Mouse (Mus musculus): ENCODE measurements around the gene Gm20517. TPM values are rescaled to one million over a fixed set of nuclear protein-coding genes. Genes with fewer than 3 reads are reported as not detected.

The Gm20517 gene
- polyA plus RNA-seq, 1 experiment from 2014 or later: 2.5 TPM

- Histone ChIP-seq H3K4me1 (no peaks in the 10 kb centered on the region), H3K9me3 (replicated peaks) (no peaks in the 10 kb centered on the region), H3K27ac (replicated peaks) (no peak overlapping the region), H3K27me3 (replicated peaks) (no peaks in the 10 kb centered on the region), H3K4me2 (no peak overlapping the region), H3K4me3 (replicated peaks) (no peak overlapping the region), H3K9ac (replicated peaks) (no peak overlapping the region), H3K36me3 (no peaks in the 10 kb centered on the region)
- ATAC-seq (ENCODE audit: low FRiP score): no peak
- WGBS: 87% methylated on average over 4 of the region's 4 CpGs
Measured at GRCm38 (mm10) chr17:47580962-47581361, 30.4 kb upstream of the Gm20517 start.

- 85% methylated on average over 8 of the region's 8 CpGs for WGBS
Measured at GRCm38 (mm10) chr17:47588517-47588916, 22.9 kb upstream of the Gm20517 start.

GRCm38 (mm10) chr17:47591073-47591472, 20.3 kb upstream of the Gm20517 start:
- no peak overlapping the region for H3K27ac ChIP-seq (replicated peaks)
- ATAC-seq (ENCODE audit: low FRiP score): no peak
- peaks cover 31% of the 10 kb centered on the region for H3K4me1 ChIP-seq
- no peak overlapping the region for H3K4me3 ChIP-seq (replicated peaks)
- H3K36me3 ChIP-seq: no peaks in the 10 kb centered on the region
- WGBS: 86% methylated on average over 3 of the region's 3 CpGs
- H3K27me3 ChIP-seq (replicated peaks): no peaks in the 10 kb centered on the region
- no peak overlapping the region for H3K4me2 ChIP-seq
- no peaks in the 10 kb centered on the region for H3K9me3 ChIP-seq (replicated peaks)
- no peak overlapping the region for H3K9ac ChIP-seq (replicated peaks)

More at GRCm38 (mm10) chr17:47588517-47588916, 22.9 kb upstream of the Gm20517 start:
- H3K4me1 ChIP-seq: peaks cover 8% of the 10 kb centered on the region
- no peaks in the 10 kb centered on the region for H3K36me3 ChIP-seq
- H3K9ac ChIP-seq (replicated peaks): no peak overlapping the region
- ATAC-seq (ENCODE audit: low FRiP score): no peak
- no peaks in the 10 kb centered on the region for H3K9me3 ChIP-seq (replicated peaks)
- no peak overlapping the region for H3K27ac ChIP-seq (replicated peaks)
- H3K4me3 ChIP-seq (replicated peaks): no peak overlapping the region
- H3K27me3 ChIP-seq (replicated peaks): no peaks in the 10 kb centered on the region
- no peak overlapping the region for H3K4me2 ChIP-seq

- peaks cover 52% of the 10 kb centered on the region for H3K4me1 ChIP-seq
- 1% methylated on average over 58 of the region's 63 CpGs for WGBS
- no peaks in the 10 kb centered on the region for H3K36me3 ChIP-seq
- H3K27ac ChIP-seq (replicated peaks): peak overlapping the region; percentile 86
- H3K9me3 ChIP-seq (replicated peaks): no peaks in the 10 kb centered on the region
- peak; percentile 92 for ATAC-seq (ENCODE audit: low FRiP score)
- H3K4me3 ChIP-seq (replicated peaks): peak overlapping the region; percentile 84
- H3K27me3 ChIP-seq (replicated peaks): no peaks in the 10 kb centered on the region
- H3K9ac ChIP-seq (replicated peaks): peak overlapping the region; percentile 73
- peak overlapping the region; percentile 99 for H3K4me2 ChIP-seq
Measured at GRCm38 (mm10) chr17:47593215-47593853, 18.1 kb upstream of the Gm20517 start.

- under 1% methylated on average over 13 of the region's 13 CpGs for WGBS
- Histone ChIP-seq H3K36me3 (no peaks in the 10 kb centered on the region), H3K4me3 (replicated peaks) (peak overlapping the region; percentile 84), H3K4me1 (peaks cover 53% of the 10 kb centered on the region), H3K4me2 (peak overlapping the region; percentile 99), H3K27me3 (replicated peaks) (no peaks in the 10 kb centered on the region), H3K9ac (replicated peaks) (peak overlapping the region; percentile 73), H3K9me3 (replicated peaks) (no peaks in the 10 kb centered on the region), H3K27ac (replicated peaks) (peak overlapping the region; percentile 86)
- ATAC-seq (ENCODE audit: low FRiP score): peak; percentile 21
Measured at GRCm38 (mm10) chr17:47593854-47594182, 17.6 kb upstream of the Gm20517 start.

- Histone ChIP-seq H3K27ac (replicated peaks) (peak overlapping the region; percentile 86), H3K27me3 (replicated peaks) (no peaks in the 10 kb centered on the region), H3K36me3 (peaks cover 5% of the 10 kb centered on the region; the same call in 1 of the 2 replicates), H3K4me3 (replicated peaks) (peak overlapping the region; percentile 84), H3K9ac (replicated peaks) (peak overlapping the region; percentile 73), H3K4me2 (peak overlapping the region; percentile 99), H3K4me1 (peaks cover 53% of the 10 kb centered on the region), H3K9me3 (replicated peaks) (no peaks in the 10 kb centered on the region)
- WGBS: under 1% methylated on average over 43 of the region's 43 CpGs
- ATAC-seq (ENCODE audit: low FRiP score): peak; percentile 11; the same call in 1 of the 2 replicates
Measured at GRCm38 (mm10) chr17:47594183-47594968, 17.0 kb upstream of the Gm20517 start.

- H3K27me3 ChIP-seq (replicated peaks): no peaks in the 10 kb centered on the region
- ATAC-seq (ENCODE audit: low FRiP score): no peak
- H3K9me3 ChIP-seq (replicated peaks): no peaks in the 10 kb centered on the region
- under 1% methylated on average over 9 of the region's 9 CpGs for WGBS
- H3K27ac ChIP-seq (replicated peaks): peak overlapping the region; percentile 86
- peaks cover 10% of the 10 kb centered on the region; the same call in 1 of the 2 replicates for H3K36me3 ChIP-seq
- H3K9ac ChIP-seq (replicated peaks): peak overlapping the region; percentile 73
- peaks cover 53% of the 10 kb centered on the region for H3K4me1 ChIP-seq
- H3K4me3 ChIP-seq (replicated peaks): peak overlapping the region; percentile 84
- H3K4me2 ChIP-seq: peak overlapping the region; percentile 99
Measured at GRCm38 (mm10) chr17:47594969-47595247, 16.5 kb upstream of the Gm20517 start.

- H3K9me3 ChIP-seq (replicated peaks): no peaks in the 10 kb centered on the region
- no peaks in the 10 kb centered on the region for H3K27me3 ChIP-seq (replicated peaks)
- peaks cover 16% of the 10 kb centered on the region; the same call in 1 of the 2 replicates for H3K36me3 ChIP-seq
- H3K27ac ChIP-seq (replicated peaks): peak overlapping the region; percentile 86
- ATAC-seq (ENCODE audit: low FRiP score): peak; percentile 16; the same call in 1 of the 2 replicates
- peak overlapping the region; percentile 73 for H3K9ac ChIP-seq (replicated peaks)
- peaks cover 53% of the 10 kb centered on the region for H3K4me1 ChIP-seq
- peak overlapping the region; percentile 99 for H3K4me2 ChIP-seq
- peak overlapping the region; percentile 84 for H3K4me3 ChIP-seq (replicated peaks)
- WGBS: 2% methylated on average over 21 of the region's 21 CpGs
Measured at GRCm38 (mm10) chr17:47595248-47596161, 15.9 kb upstream of the Gm20517 start.

- Histone ChIP-seq H3K9me3 (replicated peaks) (no peaks in the 10 kb centered on the region), H3K9ac (replicated peaks) (peak overlapping the region; percentile 73), H3K27ac (replicated peaks) (peak overlapping the region; percentile 86), H3K27me3 (replicated peaks) (no peaks in the 10 kb centered on the region), H3K4me1 (peaks cover 53% of the 10 kb centered on the region), H3K4me3 (replicated peaks) (peak overlapping the region; percentile 84), H3K36me3 (peaks cover 24% of the 10 kb centered on the region), H3K4me2 (peak overlapping the region; percentile 99)
- WGBS: 27% methylated on average over 6 of the region's 6 CpGs
- ATAC-seq (ENCODE audit: low FRiP score): no peak
Measured at GRCm38 (mm10) chr17:47596162-47596838, 15.1 kb upstream of the Gm20517 start.

GRCm38 (mm10) chr17:47596839-47597164, 14.6 kb upstream of the Gm20517 start:
- no peaks in the 10 kb centered on the region for H3K27me3 ChIP-seq (replicated peaks)
- no peak overlapping the region for H3K27ac ChIP-seq (replicated peaks)
- peaks cover 53% of the 10 kb centered on the region for H3K4me1 ChIP-seq
- peaks cover 29% of the 10 kb centered on the region for H3K36me3 ChIP-seq
- WGBS: 82% methylated on average over 5 of the region's 5 CpGs
- H3K9ac ChIP-seq (replicated peaks): no peak overlapping the region
- ATAC-seq (ENCODE audit: low FRiP score): no peak
- H3K4me2 ChIP-seq: peak overlapping the region; percentile 99
- H3K9me3 ChIP-seq (replicated peaks): no peaks in the 10 kb centered on the region
- H3K4me3 ChIP-seq (replicated peaks): peak overlapping the region; percentile 84; the same call in 1 of the 2 replicates

GRCm38 (mm10) chr17:47597261-47597660, 14.1 kb upstream of the Gm20517 start:
- no peak overlapping the region for H3K9ac ChIP-seq (replicated peaks)
- H3K27me3 ChIP-seq (replicated peaks): no peaks in the 10 kb centered on the region
- no peak overlapping the region for H3K27ac ChIP-seq (replicated peaks)
- no peak for ATAC-seq (ENCODE audit: low FRiP score)
- H3K4me2 ChIP-seq: peak overlapping the region; percentile 99; the same call in 1 of the 2 replicates
- H3K4me1 ChIP-seq: peaks cover 53% of the 10 kb centered on the region
- no peaks in the 10 kb centered on the region for H3K9me3 ChIP-seq (replicated peaks)
- H3K36me3 ChIP-seq: peaks cover 33% of the 10 kb centered on the region
- 85% methylated on average over 13 of the region's 13 CpGs for WGBS
- H3K4me3 ChIP-seq (replicated peaks): no peak overlapping the region

All from neural tube, embryonic 15.5 days (tissue).